Mouse (Mus musculus): ENCODE measurements around the gene Mrpl43. TPM values are rescaled to one million over a fixed set of nuclear protein-coding genes. Genes with fewer than 3 reads are reported as not detected.

Mrpl43 gene
- total and polyA plus RNA-seq, 3 experiments = 63.5 to 75.1 (median 72.7) TPM

DNA sequence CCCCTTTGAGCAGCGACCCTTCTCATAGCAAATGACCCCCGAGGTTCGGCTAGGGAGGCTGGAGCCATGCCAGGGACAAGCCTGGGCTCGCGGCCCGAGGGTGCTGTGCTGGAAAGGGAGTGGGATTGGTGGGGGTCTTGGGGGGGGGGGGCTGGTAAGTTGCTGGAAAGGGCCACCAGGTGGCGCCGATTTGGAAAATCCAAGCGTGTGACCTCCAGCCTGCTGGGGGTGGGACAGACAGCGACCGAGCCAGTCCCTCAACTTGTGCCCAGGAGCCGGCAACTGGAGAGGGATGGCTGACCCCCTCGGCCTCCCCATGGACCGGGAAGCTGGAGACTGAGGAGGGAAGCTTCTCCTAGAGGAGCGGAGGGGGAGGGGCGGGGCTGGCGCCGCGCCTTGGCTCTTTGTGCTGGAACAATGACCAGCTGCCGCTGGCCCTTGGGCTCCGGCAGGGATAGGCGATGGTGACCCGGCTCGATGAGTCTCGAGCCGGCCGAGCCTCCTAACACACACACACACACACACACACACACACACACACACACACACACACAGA is 11.1 kb upstream of the Mrpl43 start:
- peak overlapping the region; percentile 73 for H3K27ac ChIP-seq (ENCODE audit: insufficient read depth, low read depth)
- dilution Hi-C loops (cut with MboI; ENCODE audit: extremely low pct_ligation_motif_present, extremely low pct_unique_long_range_greater_than_20kb, low sequenced_read_pairs) = no loop called here
- no peak for DNase-seq (ENCODE audit: extremely low read depth)

DNA sequence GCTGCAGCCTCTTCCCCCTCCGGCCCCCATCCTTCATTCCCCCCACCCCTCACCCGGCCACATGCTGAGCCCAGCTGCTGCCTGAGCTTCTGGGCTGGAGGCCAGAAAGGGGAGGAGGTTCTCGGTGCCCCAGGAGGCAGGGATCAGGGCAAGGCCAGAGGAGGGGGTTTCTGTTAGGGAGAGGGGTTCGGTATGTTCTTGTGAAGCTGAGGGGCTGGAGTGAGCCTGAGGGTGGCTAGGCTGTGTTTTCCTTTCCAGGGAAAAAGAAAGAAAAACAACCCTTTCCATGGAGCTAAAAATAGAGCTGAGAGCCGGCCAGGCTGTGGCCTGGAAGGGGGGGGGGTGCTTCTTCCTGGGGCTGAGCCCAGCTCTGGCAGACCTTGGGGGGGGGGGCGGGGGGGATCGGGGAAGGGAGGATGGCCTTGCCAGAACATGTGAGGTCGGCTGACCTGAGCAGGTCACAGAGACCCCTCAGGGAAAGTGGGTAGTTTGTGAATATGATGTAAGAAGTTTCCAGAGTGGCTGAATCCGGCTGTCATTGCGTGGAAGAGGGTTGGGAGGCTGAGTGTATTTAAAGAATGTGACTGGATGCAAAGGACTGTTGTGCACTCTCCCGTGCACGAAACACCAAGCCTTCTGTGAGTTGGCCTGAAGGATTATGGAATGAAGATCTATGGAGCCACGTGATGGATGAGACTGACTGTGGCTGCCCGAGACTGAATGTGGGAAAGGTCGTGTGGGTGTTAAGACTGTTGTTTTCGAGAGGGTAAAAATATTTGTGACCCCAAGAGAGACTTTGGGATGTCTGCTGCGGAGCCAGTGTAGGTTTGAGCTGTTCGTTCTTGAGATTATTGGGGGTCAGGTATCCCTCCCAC is 10.3 kb upstream of the Mrpl43 start:
- H3K79me2 ChIP-seq (replicated peaks; ENCODE audit: control insufficient read depth, extremely low read depth, insufficient read depth, poor library complexity, severe bottlenecking) = peaks cover 5% of the 10 kb centered on the region; the same call in 1 of the 2 replicates
- no peaks in the 10 kb centered on the region for H3K9me3 ChIP-seq (replicated peaks; ENCODE audit: low read length)
- H3K36me3 ChIP-seq (replicated peaks in 1 of 2; ENCODE audit: control insufficient read depth in 1 of 2, insufficient read depth in 1 of 2, low read length in 1 of 2) = peaks cover 5 to 17% of the 10 kb centered on the region in 2 experiments
- H3K27me3 ChIP-seq (replicated peaks) = peaks cover 37% of the 10 kb centered on the region
- peak; percentile 57; the same call in 1 of the 2 replicates for TF ChIP-seq MAX (IDR thresholded peaks at IDR 0.05; ENCODE audit: low read length)
- peak; percentile 13 for TF ChIP-seq POLR2A (IDR thresholded peaks at IDR 0.05; ENCODE audit: low read depth, low read length)
- no peak for TF ChIP-seq RCOR1 (conservative IDR thresholded peaks at IDR 0.05; ENCODE audit: low read depth, low read length)
- no peak for TF ChIP-seq RAD21 (IDR thresholded peaks at IDR 0.05; ENCODE audit: low read depth, low read length)
- TF ChIP-seq SIN3A (IDR thresholded peaks at IDR 0.05; ENCODE audit: low read length) = no peak; the same call in none of the 2 replicates
- TF ChIP-seq MAZ (IDR thresholded peaks at IDR 0.05; ENCODE audit: low read depth, low read length) = peak; percentile 72
- TF ChIP-seq IRF4 (IDR thresholded peaks at IDR 0.05; ENCODE audit: low read depth, low read length) = peak; percentile 28; the same call in 1 of the 2 replicates
- no peak for TF ChIP-seq GABPA (IDR thresholded peaks at IDR 0.05; ENCODE audit: insufficient replicate concordance, low read depth, low read length)
- TF ChIP-seq USF1 (IDR thresholded peaks at IDR 0.05; ENCODE audit: low read depth, low read length) = peak; percentile 46; the same call in 1 of the 2 replicates
- peak; percentile 2; the same call in 1 of the 2 replicates for TF ChIP-seq MYC (IDR thresholded peaks at IDR 0.05; ENCODE audit: low read depth, low read length)
- no peak for TF ChIP-seq SMC3 (IDR thresholded peaks at IDR 0.05; ENCODE audit: low read depth, low read length)
- peak; percentile 60; the same call in 1 of the 2 replicates for TF ChIP-seq MEF2A (IDR thresholded peaks at IDR 0.05; ENCODE audit: borderline replicate concordance, low read depth, low read length)
- TF ChIP-seq MXI1 (IDR thresholded peaks at IDR 0.05; ENCODE audit: low read depth, low read length) = peak; percentile 58; the same call in 1 of the 2 replicates
- no peak for TF ChIP-seq CHD2 (IDR thresholded peaks at IDR 0.05; ENCODE audit: low read length)
- peak; percentile 50; the same call in 1 of the 2 replicates for TF ChIP-seq BHLHE40 (IDR thresholded peaks at IDR 0.05; ENCODE audit: low read depth, low read length)
- dilution Hi-C loops (cut with MboI; ENCODE audit: extremely low pct_ligation_motif_present, extremely low pct_unique_long_range_greater_than_20kb, low sequenced_read_pairs) = no loop called here
- peaks cover 23 to 43% of the 10 kb centered on the region in 2 experiments for H3K4me1 ChIP-seq (ENCODE audit: control insufficient read depth in 1 of 2, insufficient read depth in 2 of 2)
- peak overlapping the region; percentile 87 for H3K9ac ChIP-seq (ENCODE audit: insufficient read depth, low read depth)
- no peak for DNase-seq (ENCODE audit: extremely low read depth)
- H3K27ac ChIP-seq (ENCODE audit: insufficient read depth, low read depth) = peak overlapping the region; percentile 73
- H3K4me3 ChIP-seq (replicated peaks in 1 of 3; ENCODE audit: low read depth in 2 of 3, low read length in 2 of 3, poor library complexity in 1 of 3) = peak overlapping the region in 2 of 3 experiments; percentile 32 to 45
- in situ Hi-C loops (cut with MboI; ENCODE audit: low pct_ligation_motif_present, low pct_unique_long_range_greater_than_20kb, low sequenced_read_pairs) = no loop called here
- H3K4me2 ChIP-seq (ENCODE audit: insufficient read depth, low read depth, poor library complexity, severe bottlenecking) = peak overlapping the region; percentile 77

More for the DNA sequence above, 11.1 kb upstream of the Mrpl43 start:
- peaks cover 40% of the 10 kb centered on the region for H3K27me3 ChIP-seq (replicated peaks)
- H3K4me1 ChIP-seq (ENCODE audit: control insufficient read depth in 1 of 2, insufficient read depth in 2 of 2) = peaks cover 23 to 43% of the 10 kb centered on the region in 2 experiments
- H3K4me2 ChIP-seq (ENCODE audit: insufficient read depth, low read depth, poor library complexity, severe bottlenecking) = peak overlapping the region; percentile 77
- H3K36me3 ChIP-seq (replicated peaks in 1 of 2; ENCODE audit: control insufficient read depth in 1 of 2, insufficient read depth in 1 of 2, low read length in 1 of 2) = peaks cover 2 to 10% of the 10 kb centered on the region in 2 experiments
- peak overlapping the region; percentile 87 for H3K9ac ChIP-seq (ENCODE audit: insufficient read depth, low read depth)
- no peaks in the 10 kb centered on the region for H3K9me3 ChIP-seq (replicated peaks; ENCODE audit: low read length)
- H3K79me2 ChIP-seq (replicated peaks; ENCODE audit: control insufficient read depth, extremely low read depth, insufficient read depth, poor library complexity, severe bottlenecking) = peaks cover 5% of the 10 kb centered on the region; the same call in 1 of the 2 replicates
- peak overlapping the region; percentile 28 to 72 (median 41) for H3K4me3 ChIP-seq (replicated peaks in 1 of 3; ENCODE audit: low read depth in 2 of 3, low read length in 2 of 3, poor library complexity in 1 of 3)
- in situ Hi-C loops (cut with MboI; ENCODE audit: low pct_ligation_motif_present, low pct_unique_long_range_greater_than_20kb, low sequenced_read_pairs) = no loop called here
- no peak for TF ChIP-seq ZNF384 (IDR thresholded peaks at IDR 0.05; ENCODE audit: low read depth, low read length)
- TF ChIP-seq SMC3 (IDR thresholded peaks at IDR 0.05; ENCODE audit: low read depth, low read length) = peak; percentile 25
- peak; percentile 34; the same call in 1 of the 2 replicates for TF ChIP-seq MAZ (IDR thresholded peaks at IDR 0.05; ENCODE audit: low read depth, low read length)
- TF ChIP-seq USF1 (IDR thresholded peaks at IDR 0.05; ENCODE audit: low read depth, low read length) = no peak
- 0 out of 2 replicates have a peak, but pooled peaks have one; percentile 4 for TF ChIP-seq MAX (IDR thresholded peaks at IDR 0.05; ENCODE audit: low read length)
- peak; percentile 35; the same call in 1 of the 2 replicates for TF ChIP-seq SIN3A (IDR thresholded peaks at IDR 0.05; ENCODE audit: low read length)
- TF ChIP-seq CTCF (conservative IDR thresholded peaks at IDR 0.05 in 1 of 2, IDR thresholded peaks at IDR 0.05 in 1 of 2; ENCODE audit: low read depth in 2 of 2, low read length in 2 of 2) = peak in 1 of 2 experiments; percentile 46; a peak in 2 of 4 replicates
- TF ChIP-seq UBTF (IDR thresholded peaks at IDR 0.05; ENCODE audit: low read depth, low read length) = 0 out of 2 replicates have a peak, but pooled peaks have one; percentile 54

Measured in CH12.LX (cell line).